Mouse (Mus musculus): ENCODE data around the gene Myoz1.

- no peak for TF ChIP-seq EP300 (IDR thresholded peaks at IDR 0.05; ENCODE audit: low read depth)
- TF ChIP-seq CTCF (IDR thresholded peaks at IDR 0.05; ENCODE audit: low read depth), result no peak
These were observed 56.8 kb downstream of the Myoz1 start for GRCm38 (mm10) chr14:20599542-20599941.
